Mouse (Mus musculus) bone marrow, adult 2 months (tissue): ENCODE data around the gene Hspe1.

Experiments used
- CTCF ChIP-seq: fragments of 200-500 bp; IDR thresholded peaks from 2 replicates; pipeline ENCODE4 v1.5.1; 2011; ENCODE audit warnings: low read length, control low read depth; ENCODE audit not compliant: control insufficient read depth, insufficient read depth
- POLR2A ChIP-seq: fragments of 200-500 bp; IDR thresholded peaks from 2 replicates; pipeline ENCODE4 v1.6.1; 2011; ENCODE audit warnings: low read depth, mild to moderate bottlenecking, control low read depth, low read length, borderline replicate concordance; ENCODE audit not compliant: control insufficient read depth

GRCm38 (mm10) chr1:55076849-55077516 is 10.9 kb upstream of the Hspe1 start:
- TF ChIP-seq CTCF: no peak
- TF ChIP-seq POLR2A: no peak
